Mouse (Mus musculus) embryo, embryonic 9.5 days (tissue): ENCODE results near the gene Cbl.

Experiments used
- DNase-seq: peaks from one replicate; pipeline ENCODE4 v3.0.0-alpha.2; 2017; ENCODE audit errors: extremely low spot score

Cbl gene

GRCm38 (mm10) chr9:44233802-44234478, at the start of gene Cbl:
TSS of gene Cbl (minus strand) at chr9:44234049.
- DNase-seq = peak; percentile 100

- no peak for DNase-seq
Measured at GRCm38 (mm10) chr9:44283183-44283582, 49.3 kb upstream of the Cbl start.

- DNase-seq = no peak
Measured at GRCm38 (mm10) chr9:44269973-44270372, 36.1 kb upstream of the Cbl start.

GRCm38 (mm10) chr9:44269077-44269476, 35.2 kb upstream of the Cbl start:
- DNase-seq = no peak

GRCm38 (mm10) chr9:44268432-44268831, 34.6 kb upstream of the Cbl start, which contains the start of gene Nlrx1:
TSS of gene Nlrx1 (minus strand) at chr9:44268599.
- DNase-seq = no peak

- peak; percentile 77 for DNase-seq
Measured at GRCm38 (mm10) chr9:44268027-44268360, 34.1 kb upstream of the Cbl start.

- DNase-seq = peak; percentile 25
Measured at GRCm38 (mm10) chr9:44267319-44268026, 33.6 kb upstream of the Cbl start.

- no peak for DNase-seq
Measured at GRCm38 (mm10) chr9:44266478-44267226, 32.8 kb upstream of the Cbl start.

- no peak for DNase-seq
Measured at GRCm38 (mm10) chr9:44261388-44261787, 27.5 kb upstream of the Cbl start.

- no peak for DNase-seq
Measured at GRCm38 (mm10) chr9:44259014-44259413, 25.2 kb upstream of the Cbl start.

- DNase-seq = no peak
Measured at GRCm38 (mm10) chr9:44256213-44256612, 22.4 kb upstream of the Cbl start.

- no peak for DNase-seq
Measured at GRCm38 (mm10) chr9:44255136-44255521, 21.3 kb upstream of the Cbl start.

- peak; percentile 39 for DNase-seq
Measured at GRCm38 (mm10) chr9:44254508-44255135, 20.8 kb upstream of the Cbl start.

- DNase-seq = no peak
Measured at GRCm38 (mm10) chr9:44253441-44253840, 19.6 kb upstream of the Cbl start.

GRCm38 (mm10) chr9:44251314-44251713, 17.5 kb upstream of the Cbl start, which contains the start of gene Pdzd3:
TSS of gene Pdzd3 (minus strand) at chr9:44251471.
- DNase-seq = no peak

GRCm38 (mm10) chr9:44250445-44250844, 16.6 kb upstream of the Cbl start:
- DNase-seq = no peak

- peak; percentile 57 for DNase-seq
Measured at GRCm38 (mm10) chr9:44249181-44250146, 15.6 kb upstream of the Cbl start.

- no peak for DNase-seq
Measured at GRCm38 (mm10) chr9:44247907-44248306, 14.1 kb upstream of the Cbl start.

- no peak for DNase-seq
Measured at GRCm38 (mm10) chr9:44243621-44244020, 9.8 kb upstream of the Cbl start.

GRCm38 (mm10) chr9:44241418-44241817, 7.6 kb upstream of the Cbl start:
- no peak for DNase-seq

- no peak for DNase-seq
Measured at GRCm38 (mm10) chr9:44240911-44241310, 7.1 kb upstream of the Cbl start.
